Mouse (Mus musculus): ENCODE data around the gene Nrp1.
A peak's percentile ranks its signal among the peaks of the same experiment; 100 is the strongest.

The Nrp1 gene

DNA sequence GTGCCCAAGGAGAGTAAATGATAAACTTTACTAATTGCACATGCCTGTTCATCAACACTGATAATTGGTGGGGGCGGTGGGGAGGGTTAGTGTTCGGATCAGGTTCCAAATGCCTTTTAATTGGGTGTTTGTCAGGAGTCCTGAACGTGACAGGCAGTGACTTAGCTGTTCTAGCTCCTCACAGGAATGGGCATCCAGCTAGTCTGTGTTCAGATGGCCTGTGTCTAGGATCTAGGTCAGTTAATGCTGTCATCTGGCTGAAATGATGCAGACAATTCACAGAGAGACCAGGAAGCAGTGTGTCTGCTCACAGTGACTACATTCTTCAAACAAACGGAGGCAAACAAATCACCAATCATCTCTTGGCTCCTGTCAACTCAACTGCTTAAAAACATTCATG is 12.1 kb downstream of the Nrp1 start:
- DNase-seq (ENCODE audit: extremely low read depth, insufficient read length, low spot score) = no peak

DNA sequence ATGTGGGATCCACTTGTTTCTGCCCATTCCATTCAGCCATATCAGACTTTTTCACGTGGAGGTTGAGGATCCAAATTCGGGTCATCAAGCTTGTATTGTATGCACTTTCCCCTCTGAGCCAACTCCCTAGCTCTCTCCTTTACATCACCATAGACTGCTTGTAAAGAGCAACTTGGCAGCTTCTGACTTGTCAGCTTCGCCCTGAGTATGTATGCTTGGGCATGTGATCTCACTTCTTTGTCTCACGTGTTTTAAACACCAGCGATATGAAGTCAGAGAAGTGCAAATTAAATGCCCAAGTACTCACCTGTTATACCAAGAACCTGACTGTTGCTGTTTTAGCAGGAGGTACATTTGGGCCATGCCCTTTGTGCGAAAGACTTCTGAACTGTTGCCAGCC is 12.6 kb downstream of the Nrp1 start:
- no peak for DNase-seq (ENCODE audit: extremely low read depth, insufficient read length, low spot score)

DNA sequence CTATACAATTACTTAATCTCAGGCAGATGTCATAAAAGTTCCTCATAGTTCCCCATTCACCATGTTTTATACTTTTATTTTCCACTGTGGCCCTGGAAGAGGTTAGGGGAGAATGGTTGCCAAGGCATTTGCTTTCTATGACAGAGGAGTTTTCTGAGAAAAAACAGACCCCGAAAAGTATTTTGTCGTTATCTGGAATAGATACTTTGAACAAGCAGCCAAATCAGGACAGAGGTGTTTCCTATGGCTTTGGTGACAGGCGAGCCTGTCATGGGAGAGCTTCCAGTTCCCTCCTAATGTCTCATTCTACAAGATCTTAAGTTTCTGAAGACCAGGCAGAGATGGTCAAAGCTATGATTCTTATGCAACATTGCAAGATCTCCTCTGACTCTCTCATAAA is 13.4 kb downstream of the Nrp1 start:
- no peak for DNase-seq (ENCODE audit: extremely low read depth, insufficient read length, low spot score)

DNA sequence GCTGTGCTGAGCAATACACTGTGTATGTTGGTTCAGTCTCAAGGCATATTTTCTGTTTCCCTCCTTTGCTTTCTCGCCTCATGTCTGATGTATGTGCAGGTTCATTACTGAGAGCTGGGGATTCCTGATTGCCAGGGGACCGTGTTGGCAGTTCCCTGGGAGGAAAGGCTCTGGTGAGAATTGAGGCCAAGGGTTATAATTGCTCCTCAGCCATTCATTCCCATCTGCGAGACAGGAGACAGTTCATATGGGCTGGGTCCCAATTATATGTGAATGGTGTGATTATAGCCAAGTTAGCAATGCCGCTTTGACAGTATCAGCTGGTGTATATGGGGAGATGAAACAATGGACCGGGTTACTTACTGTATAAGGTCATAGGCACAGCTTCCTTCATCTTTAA is 14.3 kb downstream of the Nrp1 start:
- no peak for DNase-seq (ENCODE audit: extremely low read depth, insufficient read length, low spot score)

DNA sequence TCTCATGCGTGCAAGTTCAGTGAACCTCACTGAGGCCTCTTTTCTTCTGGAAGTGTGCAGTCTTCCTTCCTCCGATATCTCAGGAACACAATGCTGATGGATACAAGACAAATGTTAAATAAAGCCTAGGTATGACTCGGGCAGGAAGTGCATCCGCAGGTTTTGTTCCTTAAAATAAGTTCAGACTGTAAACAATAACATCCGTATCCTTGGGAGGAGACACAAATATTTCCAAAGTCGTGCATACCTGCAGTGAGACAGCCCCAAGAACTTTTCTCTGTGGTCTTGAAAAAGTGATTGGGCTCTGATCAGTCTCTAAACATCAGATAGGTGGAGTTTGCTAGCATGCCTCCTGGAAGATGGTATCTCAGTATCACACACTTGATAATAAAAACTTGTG is 15.0 kb downstream of the Nrp1 start:
- DNase-seq (ENCODE audit: extremely low read depth, insufficient read length, low spot score) = no peak

DNA sequence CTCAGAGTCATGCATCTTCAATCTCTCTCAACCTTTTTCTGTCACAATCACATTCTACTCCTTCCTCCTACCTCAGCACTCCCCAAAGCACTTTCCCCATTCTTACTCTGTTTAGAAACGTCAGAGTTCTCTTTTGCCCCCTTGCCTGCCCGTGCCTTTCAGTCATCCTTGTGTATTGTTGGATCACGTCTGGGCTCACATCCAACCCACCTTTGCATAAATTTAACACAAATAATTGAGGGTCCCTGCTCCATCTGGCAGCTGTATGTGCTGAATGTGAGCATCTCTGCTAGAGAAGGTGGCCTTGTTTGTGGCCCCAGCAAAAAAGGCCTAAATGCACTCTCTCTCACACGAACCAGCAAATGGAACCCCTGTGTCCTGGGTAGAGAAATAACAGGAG is 16.9 kb downstream of the Nrp1 start:
- DNase-seq (ENCODE audit: extremely low read depth, insufficient read length, low spot score) = no peak

DNA sequence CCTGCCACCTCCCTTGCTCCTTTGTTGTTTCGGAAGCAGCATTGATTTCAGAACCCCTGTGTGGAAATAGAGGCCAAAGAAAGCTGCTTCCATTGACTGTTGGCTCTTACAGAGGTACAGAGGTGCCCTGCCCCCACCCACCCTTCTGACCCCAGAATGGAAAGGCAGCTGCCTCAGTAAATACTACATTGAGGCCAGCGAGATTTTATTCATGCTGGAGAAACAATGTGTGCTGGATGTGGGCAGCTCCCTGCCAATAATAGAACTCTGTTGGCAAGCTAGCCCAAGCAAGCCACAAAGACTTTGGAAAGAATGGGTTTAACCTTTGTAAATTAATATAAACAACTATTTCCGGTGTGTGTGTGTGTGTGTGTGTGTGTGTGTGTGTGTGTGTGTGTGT is 24.8 kb downstream of the Nrp1 start:
- no peak for DNase-seq (ENCODE audit: extremely low read depth, insufficient read length, low spot score)

DNA sequence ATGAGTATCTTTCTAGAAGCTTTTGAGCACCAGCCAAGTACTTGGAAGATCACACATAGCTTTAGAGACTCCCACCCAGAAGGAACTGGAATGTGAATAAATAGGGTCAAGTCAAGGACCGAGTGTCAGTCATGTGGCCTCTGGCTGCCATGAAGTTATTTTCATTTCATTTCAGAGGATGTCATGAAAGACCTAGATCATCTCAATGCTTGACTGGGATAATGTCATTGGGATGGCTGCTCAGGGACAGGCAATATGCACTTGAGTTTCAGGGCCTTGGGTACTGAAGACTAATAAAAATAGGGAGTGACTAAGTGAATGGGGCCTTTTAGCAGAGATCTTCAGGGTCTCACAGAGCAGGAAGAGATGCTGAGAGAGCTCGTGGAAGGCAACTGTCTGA is 26.0 kb downstream of the Nrp1 start:
- DNase-seq (ENCODE audit: extremely low read depth, insufficient read length, low spot score) = no peak

DNA sequence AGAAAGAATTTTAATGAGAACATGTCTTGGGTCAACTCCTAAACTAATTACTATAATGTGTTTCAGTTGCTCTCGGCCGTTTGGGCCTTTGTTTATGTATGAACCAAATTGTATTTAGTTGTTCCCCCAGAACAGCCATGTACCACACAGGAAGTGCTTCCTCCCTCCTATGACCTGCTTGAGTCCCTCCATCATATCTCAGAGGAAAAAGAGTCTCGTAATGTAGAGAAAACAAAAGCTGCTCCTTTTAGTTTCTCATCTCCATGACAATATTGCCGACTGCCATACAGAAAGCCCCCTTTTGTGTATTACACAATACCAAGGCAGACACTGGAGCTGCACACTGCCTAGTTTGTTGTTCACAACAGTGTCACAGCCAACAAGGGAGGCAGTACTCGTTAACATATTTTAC is 26.5 kb downstream of the Nrp1 start:
- no peak for DNase-seq (ENCODE audit: extremely low read depth, insufficient read length, low spot score)

DNA sequence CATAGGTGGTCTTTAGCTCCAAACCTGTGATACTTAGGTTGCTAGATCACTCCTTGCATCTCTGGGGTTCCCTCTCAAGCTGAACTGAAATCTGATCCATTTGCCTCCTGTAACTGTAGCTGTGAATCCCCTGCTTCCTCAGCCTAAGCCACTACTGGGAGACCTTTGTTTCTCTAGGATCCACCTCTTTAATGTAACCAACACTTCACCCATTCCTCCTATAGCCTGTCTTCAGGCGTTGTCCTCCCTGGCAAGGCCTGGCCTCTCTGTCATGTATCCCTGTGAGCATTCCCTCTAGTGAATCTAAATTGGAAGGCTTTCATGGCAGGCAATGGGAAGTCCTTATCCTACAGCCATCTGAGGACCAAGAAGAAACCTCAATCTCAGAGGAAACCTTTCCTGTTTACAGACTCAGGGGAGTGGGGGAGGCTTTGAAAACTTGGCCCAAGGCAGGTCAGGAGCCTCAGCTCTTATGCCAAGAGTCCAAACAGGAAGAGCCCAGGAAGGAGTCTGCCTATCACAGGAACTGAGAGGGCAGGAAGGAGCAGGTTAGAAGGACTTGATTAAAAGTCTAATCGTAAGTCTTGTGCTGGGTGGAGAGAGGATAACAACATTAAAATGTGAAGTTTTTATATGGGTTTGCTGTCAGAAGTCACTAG is 28.7 kb downstream of the Nrp1 start:
- no peak for DNase-seq (ENCODE audit: extremely low read depth, insufficient read length, low spot score)

DNA sequence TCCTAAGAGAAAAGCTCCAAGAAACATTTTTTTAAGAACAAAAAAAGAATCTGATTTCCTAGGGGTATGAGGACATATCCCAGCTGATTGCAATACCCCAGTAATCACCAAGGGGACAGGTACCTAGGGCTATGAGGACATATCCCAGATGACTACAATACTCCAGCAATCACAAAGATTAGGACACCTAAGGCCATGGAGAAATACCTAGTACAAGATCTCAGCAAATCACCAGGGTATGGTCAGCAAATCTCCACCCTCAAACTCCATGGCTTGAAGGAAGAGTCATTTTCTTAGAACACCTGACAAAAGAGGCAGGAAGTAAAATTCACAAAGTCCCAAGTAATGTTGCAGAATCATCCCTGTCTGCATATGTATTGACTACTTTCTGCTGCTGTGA is 32.4 kb downstream of the Nrp1 start:
- DNase-seq (ENCODE audit: extremely low read depth, insufficient read length, low spot score) = no peak

DNA sequence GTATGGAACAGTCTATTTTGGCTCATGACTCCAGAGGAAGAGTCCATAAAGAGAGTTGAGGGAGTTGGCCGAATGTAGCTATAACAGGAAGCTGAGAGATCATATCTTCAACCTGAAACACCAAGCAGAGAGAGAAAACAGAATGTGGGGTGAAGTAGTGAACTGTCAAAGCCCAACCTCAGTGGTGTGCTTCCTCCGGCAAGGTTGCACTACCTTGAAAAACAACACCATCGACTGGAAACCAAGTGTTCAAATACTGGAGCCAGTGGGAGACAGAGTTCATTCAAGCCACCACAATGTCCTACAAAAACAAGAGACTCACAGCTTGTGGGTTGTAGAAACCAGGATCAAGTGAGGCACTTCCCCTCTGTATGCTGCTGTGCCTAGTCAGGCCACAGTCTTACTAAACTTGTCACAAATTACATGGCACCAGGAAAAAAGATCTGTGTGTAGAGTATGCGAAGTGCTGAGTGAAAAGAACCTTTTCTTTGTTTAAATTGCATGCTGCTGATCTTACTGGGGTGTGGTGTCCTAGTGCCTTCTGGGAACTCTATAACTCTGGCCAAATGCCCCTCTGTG is 32.9 kb downstream of the Nrp1 start:
- DNase-seq (ENCODE audit: extremely low read depth, insufficient read length, low spot score) = no peak

DNA sequence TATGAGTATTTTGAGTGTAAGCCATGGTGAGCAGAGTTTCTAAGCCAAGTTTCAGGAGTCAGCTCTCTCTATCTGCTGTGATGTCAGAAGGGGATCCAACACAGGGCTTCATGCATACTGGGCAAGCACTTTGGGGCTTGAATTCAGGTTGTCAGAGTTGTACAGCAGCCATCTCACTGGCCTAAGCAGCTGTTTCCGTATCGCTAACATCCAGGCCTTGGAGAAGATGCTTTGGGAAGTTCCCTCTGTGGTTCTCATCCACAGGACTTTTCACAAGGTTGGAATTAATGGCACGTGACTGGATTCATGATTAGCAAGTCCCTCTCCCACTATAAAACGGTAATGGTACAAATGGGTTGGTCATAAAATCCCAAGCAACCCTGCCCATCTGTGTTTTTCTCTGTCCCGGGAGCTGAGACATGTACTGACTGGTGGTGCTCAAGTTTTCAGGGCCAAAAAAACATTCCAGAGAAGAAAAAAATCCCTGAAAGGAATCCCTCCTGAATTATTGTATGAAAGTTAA is 36.3 kb downstream of the Nrp1 start:
- no peak for DNase-seq (ENCODE audit: extremely low read depth, insufficient read length, low spot score)

DNA sequence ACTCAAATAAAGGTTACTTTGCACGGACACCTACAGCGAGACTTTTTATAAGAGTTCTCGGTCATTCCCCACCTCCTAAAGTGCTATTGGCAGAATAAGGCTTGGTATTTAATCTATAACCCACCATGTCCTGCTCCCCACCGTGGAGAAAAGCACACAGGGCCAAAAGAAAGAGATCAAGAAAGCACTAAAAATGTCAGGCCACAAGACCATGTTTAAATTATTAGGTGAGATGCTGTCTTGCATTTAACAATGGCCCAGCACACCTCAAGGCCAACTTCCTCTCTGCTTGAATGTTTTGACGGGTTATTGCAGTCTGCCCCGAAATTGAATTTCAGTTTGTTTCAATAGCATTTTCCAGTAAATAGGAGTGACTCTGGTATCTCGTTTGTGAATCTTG is 38.6 kb downstream of the Nrp1 start:
- no peak for DNase-seq (ENCODE audit: extremely low read depth, insufficient read length, low spot score)

DNA sequence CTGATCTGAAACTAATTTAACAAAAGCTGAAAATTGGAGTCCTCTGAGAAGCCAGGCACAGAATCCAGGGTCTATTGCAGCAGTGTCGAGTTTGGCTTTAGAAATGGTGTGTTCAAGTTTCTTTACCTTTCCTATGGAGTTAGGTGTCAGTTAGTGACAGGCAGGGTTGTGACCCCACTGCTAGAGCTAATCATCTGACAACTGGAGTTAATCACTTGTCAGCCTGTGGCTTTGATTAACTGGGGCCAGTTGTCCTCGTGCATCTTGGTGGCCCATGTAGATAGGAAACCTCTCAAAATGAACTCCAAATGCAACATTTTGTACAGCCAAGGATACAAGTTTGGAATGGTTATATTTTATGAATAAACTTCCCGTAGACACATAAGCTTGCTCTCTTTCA is 39.0 kb downstream of the Nrp1 start:
- DNase-seq (ENCODE audit: extremely low read depth, insufficient read length, low spot score) = no peak

DNA sequence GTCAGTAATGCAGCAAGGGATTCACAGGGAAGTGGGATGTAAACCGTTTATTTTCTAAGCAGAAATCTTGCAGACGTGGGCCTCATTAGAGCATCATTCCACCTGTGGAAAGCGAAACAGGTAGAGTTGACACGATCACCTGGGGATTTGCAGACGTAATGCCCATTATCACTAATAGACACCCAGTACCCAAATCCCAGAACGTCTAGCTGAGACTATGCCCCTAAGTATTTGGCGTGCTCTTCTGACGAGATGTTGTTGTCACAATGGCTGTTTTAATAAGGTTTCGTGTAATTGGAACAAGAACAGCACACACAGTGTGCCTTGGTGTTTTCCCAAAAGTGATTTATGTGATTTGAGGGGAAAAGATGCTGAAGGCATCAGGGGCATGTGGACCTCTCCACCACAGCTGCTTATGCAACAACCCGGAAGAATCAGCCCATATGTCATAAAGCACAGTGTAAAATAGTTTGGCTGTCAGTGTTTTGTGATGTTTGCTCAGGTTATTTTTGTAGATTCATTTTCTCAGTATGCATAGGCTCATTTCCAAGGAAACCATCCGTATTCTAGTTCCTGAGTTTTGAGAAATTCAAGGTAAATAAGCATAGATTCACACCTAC is 40.2 kb downstream of the Nrp1 start:
- DNase-seq (ENCODE audit: extremely low read depth, insufficient read length, low spot score) = no peak

DNA sequence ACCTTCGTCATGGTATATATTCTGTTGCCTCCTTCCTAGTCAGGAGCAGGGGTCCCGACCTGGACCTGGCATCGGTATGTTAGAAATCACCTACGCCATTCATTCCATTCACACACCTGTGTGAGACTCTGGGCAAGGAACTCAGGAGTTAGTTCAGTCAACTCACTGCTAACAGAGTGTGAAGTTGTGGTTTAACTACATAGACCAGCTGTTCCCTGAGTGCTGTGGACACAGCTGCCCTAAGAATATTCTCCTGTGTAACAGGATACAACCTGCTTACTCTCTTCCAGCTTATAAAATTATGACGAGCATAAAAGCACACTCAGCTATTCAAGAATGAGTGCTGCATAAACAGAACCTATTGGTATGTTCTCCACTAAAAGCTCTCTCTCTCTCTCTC is 41.9 kb downstream of the Nrp1 start:
- peak; percentile 19 for DNase-seq (ENCODE audit: extremely low read depth, insufficient read length, low spot score)

DNA sequence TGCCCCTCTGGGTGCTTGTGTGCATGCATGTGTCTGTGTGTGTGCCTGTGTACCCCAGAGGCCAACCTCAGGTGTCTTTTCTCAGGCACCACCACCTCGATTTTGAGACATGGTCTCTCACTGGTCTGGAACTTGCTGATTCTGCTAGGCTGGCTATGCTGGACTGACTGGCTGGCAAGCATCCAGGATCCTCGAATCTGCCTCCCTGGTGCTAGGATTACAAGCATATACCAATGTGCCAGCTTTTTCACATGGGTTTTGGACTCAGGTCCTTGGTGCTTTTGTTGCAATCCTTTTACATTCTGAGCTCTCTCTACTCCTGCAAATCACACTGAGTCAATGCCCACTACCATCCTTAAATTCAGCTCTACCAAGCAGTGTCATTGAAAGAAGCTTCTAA is 46.5 kb downstream of the Nrp1 start:
- no peak for DNase-seq (ENCODE audit: extremely low read depth, insufficient read length, low spot score)

DNA sequence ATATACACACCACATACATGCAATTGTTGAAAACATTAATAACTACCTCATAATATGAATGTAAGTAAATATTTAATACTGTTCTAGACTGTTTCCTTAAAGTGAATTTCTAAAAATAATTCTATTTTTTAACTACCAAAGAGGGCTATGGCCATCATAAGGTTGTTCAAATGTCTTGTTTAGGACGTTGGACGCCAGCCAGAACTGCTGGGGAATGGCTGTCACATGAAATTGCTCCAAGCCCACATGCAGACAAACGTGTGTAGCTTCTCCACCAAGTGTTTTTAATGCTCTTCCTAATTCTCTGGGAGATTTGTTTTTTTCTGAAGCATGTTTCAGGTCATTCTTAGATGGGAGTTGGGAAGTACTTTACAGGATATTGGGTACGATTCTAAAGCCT is 55.0 kb downstream of the Nrp1 start:
- DNase-seq (ENCODE audit: extremely low read depth, insufficient read length, low spot score) = no peak

DNA sequence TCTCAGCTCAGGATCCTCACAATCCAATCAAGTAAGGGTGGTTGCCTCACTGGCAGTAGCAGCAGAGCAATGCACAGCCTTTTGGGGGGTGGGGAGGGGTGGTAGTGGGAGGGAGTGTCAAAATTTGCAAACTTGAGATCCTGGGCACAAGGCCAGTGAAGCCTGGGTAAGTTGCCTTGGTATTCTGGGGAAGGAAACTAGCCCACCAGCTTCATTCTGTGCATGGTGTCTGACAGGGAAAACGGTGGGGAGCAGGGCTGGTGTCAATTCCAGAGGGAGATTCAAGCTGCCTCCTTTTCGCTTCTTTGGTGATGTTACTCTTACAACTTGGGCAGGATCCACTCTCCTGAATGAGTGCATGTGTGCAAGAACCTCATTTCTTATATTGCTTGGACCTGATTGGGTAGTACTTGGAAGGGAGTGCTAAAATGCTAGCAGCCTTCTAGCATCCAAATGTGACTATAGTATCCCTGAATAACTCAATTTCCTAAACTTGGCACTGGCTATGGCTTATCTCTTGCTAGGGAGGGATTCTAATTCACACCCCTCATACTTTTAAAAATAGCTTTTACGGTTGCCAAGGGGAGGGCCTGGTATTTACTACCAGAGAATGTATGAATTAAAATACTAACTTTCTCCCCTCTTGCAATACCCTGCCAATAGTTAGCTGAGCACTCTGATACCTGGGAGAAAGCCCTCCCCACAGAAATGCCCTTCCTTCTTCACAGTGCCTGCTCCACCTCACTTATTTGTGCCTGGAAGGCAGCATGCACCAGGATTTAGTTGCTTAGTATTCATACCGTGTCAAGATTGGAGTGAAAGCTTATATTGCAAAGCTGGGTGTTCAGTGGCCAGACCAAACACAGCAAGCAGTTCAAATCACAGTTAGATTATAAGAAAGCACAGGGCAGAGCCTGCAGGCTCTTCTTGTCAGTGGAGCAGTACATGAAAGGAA is 57.6 kb downstream of the Nrp1 start:
- no peak for DNase-seq (ENCODE audit: extremely low read depth, insufficient read length, low spot score)

DNA sequence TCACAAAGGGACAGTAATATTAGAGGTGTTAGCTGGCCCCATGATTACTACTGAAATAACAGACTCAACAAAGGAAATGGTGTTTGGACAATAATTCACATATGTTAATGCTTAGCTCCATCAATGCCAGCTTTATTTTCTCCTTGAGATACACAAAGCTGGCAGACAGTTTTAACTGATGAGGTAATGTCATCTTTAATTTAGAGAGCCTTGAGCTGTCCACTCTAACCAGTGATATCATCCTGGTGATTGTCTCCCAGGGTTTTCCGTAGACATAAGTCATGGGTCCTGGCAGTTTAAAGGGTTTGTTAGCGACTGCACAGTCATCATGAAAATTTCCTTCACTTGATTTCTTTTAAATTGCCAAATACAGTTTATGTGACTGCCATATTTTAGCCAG is 58.5 kb downstream of the Nrp1 start:
- no peak for DNase-seq (ENCODE audit: extremely low read depth, insufficient read length, low spot score)
